Mouse (Mus musculus) cerebellum, adult 9-11 months (tissue): ENCODE results near the gene Tapbp.
"Not testable (repeated sequence)": the region's sequence is repeated elsewhere in the genome, so short reads cannot be mapped to it uniquely, and the experiment has no call there.

Experiments
- DNase-seq: peaks from one replicate; pipeline ENCODE4 v3.0.0; 2022

The Tapbp gene

DNA sequence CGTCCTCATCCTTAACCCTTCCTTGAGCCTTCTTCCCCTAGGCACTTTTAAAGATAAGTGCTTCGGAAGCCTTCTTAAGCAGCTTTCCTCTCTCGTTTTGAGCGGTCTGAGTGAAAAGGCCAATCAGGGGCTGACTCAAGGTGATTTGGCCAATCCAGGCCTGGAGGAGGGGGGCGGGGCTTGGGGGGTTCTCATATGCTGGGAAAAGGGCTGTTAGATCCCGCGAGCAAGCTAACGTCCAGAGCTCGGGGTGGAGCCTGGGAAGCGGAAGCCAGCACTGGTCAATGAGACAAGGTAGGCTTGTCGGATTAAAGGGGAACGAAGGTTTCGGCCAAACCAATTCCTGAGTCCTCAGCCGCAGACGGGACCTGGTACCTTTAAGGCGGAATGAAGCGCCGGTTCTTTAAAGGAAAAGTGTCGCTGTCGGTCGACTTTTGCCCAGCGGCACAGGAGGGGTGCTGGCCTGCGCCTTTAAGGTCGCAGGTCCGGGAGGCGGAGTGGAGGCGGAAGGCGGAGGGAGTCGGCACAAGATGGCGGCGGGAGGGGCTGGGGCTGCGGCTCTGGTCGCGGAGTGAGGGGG lies at the start of gene Tapbp, which contains the start of gene Zbtb22:
Gene Tapbp (plus strand): TSS at position 229 of the 580 bp plus-strand sequence.
Gene Zbtb22 (plus strand): TSS at position 234 of the 580 bp plus-strand sequence.
- peak; percentile 99 for DNase-seq

GRCm38 (mm10) chr17:33873537-33873936 lies 42.2 kb upstream of the Tapbp start, which contains the start of gene Gm7029:
Gene Gm7029, plus strand, starts transcription at chr17:33873837.
- DNase-seq = not testable (repeated sequence)

DNA sequence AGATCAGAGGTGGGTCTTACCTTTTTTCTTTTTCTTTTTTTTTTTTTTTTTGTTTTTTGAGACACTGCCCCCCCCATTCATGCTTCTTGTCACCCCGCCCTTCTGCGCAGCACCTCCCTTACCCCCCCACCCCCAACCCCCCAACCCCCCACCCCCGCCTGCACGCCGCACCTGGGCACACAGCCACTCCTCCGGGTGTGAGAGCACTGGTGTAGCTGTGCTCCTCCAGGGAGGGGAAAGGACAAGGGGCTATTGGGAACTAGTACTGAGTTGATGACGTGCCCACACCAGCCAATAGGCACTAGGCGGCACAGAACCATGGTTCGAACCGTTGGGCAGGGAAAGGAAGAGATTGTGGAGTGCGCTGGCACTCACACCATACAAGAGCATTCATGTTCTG lies 41.3 kb upstream of the Tapbp start:
- no peak for DNase-seq

DNA sequence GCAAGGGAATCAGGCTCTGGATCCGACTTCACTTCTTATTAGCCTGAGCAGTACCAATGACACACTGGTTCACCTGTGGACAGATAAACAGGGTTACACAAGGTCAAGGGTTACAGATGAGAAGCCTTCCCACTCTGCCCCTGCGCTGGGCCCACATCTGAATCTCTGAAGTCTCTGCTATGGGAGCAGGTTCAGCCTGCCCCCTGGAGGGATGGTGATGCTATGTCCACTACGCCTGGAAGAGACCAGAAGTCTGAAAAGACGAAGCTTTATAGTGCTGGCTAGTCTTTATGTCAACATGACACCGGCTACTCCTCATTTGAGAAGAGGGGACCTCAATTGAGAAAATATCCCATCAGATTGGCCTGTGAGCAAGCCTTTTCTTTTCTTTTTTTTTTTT lies 39.9 kb upstream of the Tapbp start:
- not testable (repeated sequence) for DNase-seq

DNA sequence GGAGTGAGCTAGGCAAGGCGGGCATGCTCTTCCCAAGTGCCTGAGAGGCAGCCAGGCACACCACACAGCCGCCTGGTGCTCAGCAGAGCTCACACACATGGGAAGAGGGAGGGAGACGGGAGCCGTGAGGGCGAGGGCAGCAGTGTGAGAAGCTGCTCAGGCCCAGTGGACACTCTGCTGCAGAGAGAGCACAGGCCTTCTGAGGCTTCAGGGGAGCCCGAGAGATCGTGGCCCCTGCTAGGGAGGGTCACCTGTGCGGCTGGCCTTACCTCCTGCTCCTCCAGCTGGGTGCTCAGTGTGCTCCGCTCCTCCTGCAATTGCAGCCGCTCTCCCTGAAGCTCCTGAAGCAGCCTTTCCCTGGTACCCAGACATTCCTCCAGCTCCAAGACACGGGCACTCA lies 31.4 kb upstream of the Tapbp start:
- not testable (repeated sequence) for DNase-seq

DNA sequence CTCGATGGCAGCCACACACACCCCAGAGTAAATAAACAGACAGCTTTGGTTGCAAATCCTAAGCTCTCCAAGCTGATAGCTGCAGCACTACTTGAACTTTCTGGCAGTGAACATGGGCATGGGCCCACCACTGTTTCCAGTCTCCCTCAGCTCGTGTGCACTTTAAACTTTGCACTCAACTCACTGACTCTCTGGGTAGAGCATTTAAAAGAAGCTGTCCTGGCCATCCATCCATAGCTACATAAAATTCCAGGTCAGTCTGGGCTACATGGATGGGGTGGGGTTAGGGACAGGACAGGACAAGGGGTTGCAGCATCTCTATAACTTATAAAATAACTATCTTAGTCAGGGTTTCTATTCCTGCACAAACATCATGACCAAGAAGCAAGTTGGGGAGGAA lies 27.9 kb upstream of the Tapbp start:
- not testable (repeated sequence) for DNase-seq

DNA sequence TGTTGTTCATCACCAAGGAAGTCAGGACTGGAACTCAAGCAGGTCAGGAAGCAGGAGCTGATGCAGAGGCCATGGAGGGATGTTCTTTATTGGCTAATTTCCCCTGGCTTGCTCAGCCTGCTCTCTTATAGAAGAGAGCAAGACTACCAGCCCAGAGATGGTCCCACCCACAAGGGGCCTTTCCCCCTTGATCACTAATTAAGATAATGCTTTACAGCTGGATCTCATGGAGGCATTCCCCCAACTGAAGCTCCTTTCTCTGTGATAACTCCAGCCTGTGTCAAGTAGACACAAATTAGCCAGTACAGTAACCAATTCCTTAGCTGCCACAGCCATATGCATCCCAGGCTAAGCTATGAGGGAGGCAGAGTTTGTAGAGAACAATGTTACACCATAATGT lies 27.5 kb upstream of the Tapbp start:
- DNase-seq = not testable (repeated sequence)

- not testable (repeated sequence) for DNase-seq
Measured at GRCm38 (mm10) chr17:33889941-33890532, 25.7 kb upstream of the Tapbp start.

GRCm38 (mm10) chr17:33890533-33891059 lies 25.1 kb upstream of the Tapbp start, which contains the start of gene Kifc1:
Gene Kifc1, minus strand, starts transcription at chr17:33890661.
- peak; percentile 100 for DNase-seq

GRCm38 (mm10) chr17:33891357-33891756 lies 24.3 kb upstream of the Tapbp start:
- DNase-seq = no peak

GRCm38 (mm10) chr17:33891892-33892291 lies 23.8 kb upstream of the Tapbp start:
- not testable (repeated sequence) for DNase-seq

DNA sequence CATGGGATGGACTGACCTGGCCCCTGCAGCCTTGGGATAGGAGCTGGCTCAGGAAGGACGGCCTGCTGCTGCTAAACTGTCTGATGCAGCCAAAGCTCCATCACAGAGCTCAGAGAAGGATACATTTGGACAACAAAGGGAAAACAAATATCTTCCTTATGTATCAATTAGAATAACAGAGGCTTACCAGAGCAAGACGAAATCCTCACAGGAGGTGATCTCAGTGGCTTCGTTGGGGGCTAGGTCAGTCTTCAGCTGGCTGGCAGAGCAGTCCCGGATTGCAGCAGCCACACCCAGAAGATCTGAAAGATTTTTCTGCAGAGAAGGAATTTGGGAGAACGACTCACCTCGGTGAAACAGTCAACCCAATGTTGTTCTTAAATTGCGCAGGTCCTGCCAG lies 23.3 kb upstream of the Tapbp start:
- DNase-seq = no peak

- not testable (repeated sequence) for DNase-seq
Measured at GRCm38 (mm10) chr17:33893011-33893410, 22.7 kb upstream of the Tapbp start.

DNA sequence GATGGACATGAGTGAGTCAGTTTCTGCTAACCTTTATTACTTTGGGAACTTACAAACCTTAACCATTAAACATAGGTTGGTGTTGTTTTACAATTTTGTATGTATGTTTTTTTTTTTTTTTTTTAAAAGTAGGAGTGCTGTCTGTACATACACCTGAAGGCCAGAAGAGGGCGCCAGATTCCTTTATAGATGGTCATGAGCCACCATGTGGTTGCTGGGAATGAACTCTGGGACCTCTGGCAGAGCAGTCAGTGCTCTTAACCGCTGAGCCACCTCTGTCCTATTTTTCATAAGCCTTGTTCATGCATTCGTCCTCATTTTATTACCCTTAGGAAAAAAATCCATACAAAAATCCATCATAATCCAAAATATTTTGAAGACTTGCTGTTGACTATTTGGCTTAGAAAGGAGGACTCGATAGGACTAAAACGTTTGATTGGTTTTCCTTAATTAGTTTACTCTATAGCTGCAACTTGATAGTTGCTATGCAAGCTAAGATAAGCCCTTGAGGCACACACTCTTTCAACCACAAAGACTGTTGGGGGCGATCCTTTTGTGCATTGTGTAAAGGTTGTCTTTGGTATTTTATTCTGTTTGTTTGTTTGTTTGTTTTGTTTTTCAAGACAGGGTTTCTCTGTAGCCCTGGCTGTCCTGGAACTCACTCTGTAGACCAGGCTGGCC lies 18.4 kb upstream of the Tapbp start:
- no peak for DNase-seq

- not testable (repeated sequence) for DNase-seq
Measured at GRCm38 (mm10) chr17:33898193-33898592, 17.5 kb upstream of the Tapbp start.

DNA sequence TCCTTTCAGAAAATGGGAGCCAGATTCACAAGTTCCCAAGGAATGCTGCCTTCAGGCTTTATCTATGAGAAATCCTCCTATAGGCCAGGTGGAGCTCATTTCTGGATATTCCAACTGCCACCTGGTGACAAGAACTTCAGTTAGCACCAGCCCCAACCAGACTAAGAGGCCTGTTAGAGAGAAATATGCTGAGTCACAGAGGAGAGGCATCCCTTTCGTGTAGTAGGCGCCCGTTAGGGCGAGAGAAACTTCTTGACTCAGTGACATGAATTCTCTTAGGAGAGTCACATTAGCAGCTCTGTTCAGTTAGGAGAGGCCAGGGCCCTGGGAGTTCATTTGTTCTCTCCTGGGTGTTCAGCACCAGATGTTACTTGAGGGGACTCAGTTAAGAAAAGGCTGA lies 16.1 kb upstream of the Tapbp start:
- no peak for DNase-seq

GRCm38 (mm10) chr17:33900281-33900988 lies 15.3 kb upstream of the Tapbp start:
- DNase-seq = peak; percentile 23

GRCm38 (mm10) chr17:33900989-33901314 lies 14.7 kb upstream of the Tapbp start:
- no peak for DNase-seq

DNA sequence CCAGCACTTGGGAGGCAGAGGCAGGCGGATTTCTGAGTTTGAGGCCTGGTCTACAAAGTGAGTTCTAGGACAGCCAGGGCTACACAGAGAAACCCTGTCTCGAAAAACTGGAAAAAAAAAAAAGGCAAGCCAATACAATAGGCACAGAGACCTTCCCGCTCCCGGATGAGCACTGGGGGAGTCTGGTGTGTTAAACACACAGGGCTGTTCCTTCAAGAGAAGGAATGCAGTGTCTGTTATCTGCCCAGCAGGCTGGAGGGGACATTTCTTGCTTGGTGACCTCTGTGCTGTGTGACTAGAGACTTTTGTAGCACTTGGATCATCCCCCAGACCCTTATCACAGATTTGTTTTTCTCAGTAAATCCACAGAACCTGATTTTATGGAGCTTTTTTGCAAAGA lies 14.0 kb upstream of the Tapbp start:
- DNase-seq = no peak

DNA sequence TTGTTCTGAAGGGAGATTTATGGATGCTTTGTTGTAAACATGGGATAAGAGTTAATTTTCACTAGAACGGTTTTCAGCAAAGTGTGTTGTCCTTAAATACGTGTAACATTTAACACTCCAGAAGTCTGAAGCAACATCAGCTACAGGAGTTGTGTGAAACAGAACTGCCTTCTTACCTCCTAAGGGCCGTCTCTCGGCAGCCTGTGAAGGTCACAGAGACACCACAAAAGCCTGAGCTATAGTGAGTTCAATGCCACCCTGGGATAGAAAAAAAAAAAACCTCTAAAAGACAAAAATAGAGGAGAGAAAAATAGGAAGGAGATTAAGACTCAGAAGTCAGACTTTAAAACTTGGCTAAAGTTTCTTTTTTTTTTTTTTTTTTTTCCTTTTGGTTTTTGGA lies 13.6 kb upstream of the Tapbp start:
- DNase-seq = no peak

DNA sequence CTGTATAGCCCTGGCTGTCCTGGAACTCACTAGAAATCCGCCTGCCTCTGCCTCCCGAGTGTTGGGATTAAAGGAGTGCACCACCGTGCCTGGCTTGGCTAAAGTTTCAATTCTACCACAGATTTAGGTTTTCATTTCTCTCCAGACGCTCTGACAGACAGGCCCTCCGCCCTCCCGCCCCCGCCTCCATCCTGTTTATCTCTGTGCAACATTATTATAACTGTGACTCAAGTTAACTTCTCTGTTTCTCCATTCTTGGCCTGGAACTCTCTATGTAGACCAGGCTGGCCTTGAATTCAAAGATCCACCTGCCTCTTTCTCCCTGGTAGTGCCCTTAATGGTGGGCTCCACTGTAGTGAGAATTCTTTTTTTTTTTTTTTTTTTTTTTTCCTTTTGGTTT lies 13.2 kb upstream of the Tapbp start:
- DNase-seq = no peak

GRCm38 (mm10) chr17:33903911-33904651 lies 11.6 kb upstream of the Tapbp start:
- DNase-seq = not testable (repeated sequence)

DNA sequence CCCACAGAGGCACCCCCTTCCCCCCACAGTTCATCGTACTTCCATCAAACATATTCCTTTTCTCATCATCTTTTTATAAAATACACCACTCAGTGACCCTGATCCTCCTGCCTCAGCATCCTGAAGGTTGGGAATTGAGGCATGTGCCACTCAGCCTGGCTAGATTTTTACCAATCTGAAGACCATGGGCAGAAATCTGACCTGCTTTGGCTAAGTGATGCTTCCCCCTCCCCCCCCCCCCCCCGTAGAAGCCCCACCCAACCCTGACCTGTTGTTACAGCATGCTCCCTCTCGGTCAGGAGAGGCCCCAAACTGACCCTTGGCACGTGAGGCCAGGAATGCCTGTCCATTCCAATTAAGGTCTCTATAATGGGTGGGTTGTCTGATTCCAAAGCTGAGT lies 10.9 kb upstream of the Tapbp start, which contains the start of gene Platr17:
Gene Platr17 (plus strand): TSS at position 301 of the 400 bp plus-strand sequence.
- not testable (repeated sequence) for DNase-seq
